Mouse (Mus musculus) testis, adult 2 months (tissue): ENCODE results near the gene Gripap1. TPM values are rescaled to one million over a fixed set of nuclear protein-coding genes. Genes with fewer than 3 reads are reported as not detected.

Experiments
- H3K27ac ChIP-seq: fragments of 200-500 bp; 2 replicates; pipeline ENCODE4 v1.5.1; 2012; ENCODE audit warnings: low read depth, low read length; ENCODE audit not compliant: control insufficient read depth, insufficient read depth
- H3K27me3 ChIP-seq: fragments of 200-500 bp; 2 replicates; pipeline ENCODE4 v1.6.1; 2012; ENCODE audit warnings: mild to moderate bottlenecking, low read length, moderate library complexity; ENCODE audit not compliant: control insufficient read depth, insufficient read depth
- H3K36me3 ChIP-seq: fragments of 200-500 bp; 2 replicates; pipeline ENCODE4 v1.6.1; 2012; ENCODE audit warnings: mild to moderate bottlenecking, low read length; ENCODE audit not compliant: control insufficient read depth, insufficient read depth
- H3K4me1 ChIP-seq: fragments of 200-500 bp; 2 replicates; pipeline ENCODE4 v1.6.1; 2012; ENCODE audit warnings: low read length; ENCODE audit not compliant: control insufficient read depth, insufficient read depth
- H3K4me3 ChIP-seq: fragments of 200-500 bp; 2 replicates; pipeline ENCODE4 v1.5.1; 2012; ENCODE audit warnings: low read depth, mild to moderate bottlenecking, low read length, moderate library complexity, mixed read lengths; ENCODE audit not compliant: control insufficient read depth
- CTCF ChIP-seq: fragments of 200-500 bp; IDR thresholded peaks from 2 replicates; pipeline ENCODE4 v1.5.1; 2012; ENCODE audit warnings: low read depth, mild to moderate bottlenecking, inconsistent platforms, low read length, moderate library complexity; ENCODE audit not compliant: control insufficient read depth, insufficient read depth, insufficient replicate concordance
- POLR2A ChIP-seq: fragments of 200-500 bp; IDR thresholded peaks from 2 replicates; pipeline ENCODE4 v1.6.1; 2012; ENCODE audit warnings: low read depth, mild to moderate bottlenecking, inconsistent platforms, low read length, moderate library complexity; ENCODE audit not compliant: control insufficient read depth
- polyA plus RNA-seq: library from polyadenylated mRNA; depleted of rRNA; stranded (reverse); fragments of >200 nt; gene quantifications from 2 replicates; pipeline ENCODE4 v1.2.3, GENCODE M21; 2012

Gripap1 gene
- polyA plus RNA-seq, 1 experiment, result 11.3 TPM

GRCm38 (mm10) chrX:7769302-7770017, 20.1 kb upstream of the Gripap1 start:
- Histone ChIP-seq H3K36me3 (no peaks in the 10 kb centered on the region), H3K4me1 (peaks cover 7% of the 10 kb centered on the region), H3K27me3 (no peaks in the 10 kb centered on the region), H3K27ac (no peak overlapping the region), H3K4me3 (no peak overlapping the region)
- no peak for TF ChIP-seq CTCF
- TF ChIP-seq POLR2A, result no peak

- Histone ChIP-seq H3K4me3 (no peak overlapping the region), H3K4me1 (no peaks in the 10 kb centered on the region), H3K36me3 (no peaks in the 10 kb centered on the region), H3K27ac (no peak overlapping the region), H3K27me3 (no peaks in the 10 kb centered on the region)
- no peak for TF ChIP-seq CTCF
- TF ChIP-seq POLR2A, result no peak
Observed at GRCm38 (mm10) chrX:7772766-7773165, 16.8 kb upstream of the Gripap1 start.

DNA sequence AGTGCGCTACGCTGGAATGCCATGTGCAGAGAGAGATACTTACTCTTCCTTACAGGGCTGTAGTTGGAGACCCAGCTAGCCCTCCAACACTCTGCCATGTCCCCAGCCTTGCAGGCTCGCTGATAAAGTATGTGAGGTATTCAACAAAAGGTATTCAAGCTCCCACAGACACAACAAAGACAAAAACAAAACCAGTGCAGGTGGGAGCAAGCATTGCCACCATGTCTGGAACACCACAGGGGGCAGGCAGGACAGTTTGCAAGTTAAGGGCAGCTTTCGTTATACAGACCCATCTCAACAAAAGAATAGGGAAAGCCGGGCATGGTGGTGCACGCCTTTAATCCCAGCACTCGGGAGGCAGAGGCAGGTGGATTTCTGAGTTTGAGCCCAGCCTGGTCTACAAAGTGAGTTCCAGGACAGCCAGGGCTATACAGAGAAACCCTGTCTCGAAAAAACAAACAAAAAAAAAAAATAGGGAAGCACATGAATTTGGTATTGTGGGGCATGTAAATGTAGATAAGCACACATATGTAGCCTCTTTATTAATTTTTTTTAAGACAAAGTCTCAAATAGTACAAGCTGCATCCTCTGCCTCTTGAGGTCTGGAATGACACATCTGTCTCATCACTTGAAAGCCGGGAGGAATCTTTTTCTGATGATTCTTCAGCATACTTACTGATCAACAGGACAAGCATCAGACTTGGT, 13.9 kb upstream of the Gripap1 start:
- Histone ChIP-seq H3K27ac (no peak overlapping the region), H3K4me3 (no peak overlapping the region), H3K27me3 (no peaks in the 10 kb centered on the region), H3K4me1 (no peaks in the 10 kb centered on the region), H3K36me3 (no peaks in the 10 kb centered on the region)
- no peak for TF ChIP-seq CTCF

DNA sequence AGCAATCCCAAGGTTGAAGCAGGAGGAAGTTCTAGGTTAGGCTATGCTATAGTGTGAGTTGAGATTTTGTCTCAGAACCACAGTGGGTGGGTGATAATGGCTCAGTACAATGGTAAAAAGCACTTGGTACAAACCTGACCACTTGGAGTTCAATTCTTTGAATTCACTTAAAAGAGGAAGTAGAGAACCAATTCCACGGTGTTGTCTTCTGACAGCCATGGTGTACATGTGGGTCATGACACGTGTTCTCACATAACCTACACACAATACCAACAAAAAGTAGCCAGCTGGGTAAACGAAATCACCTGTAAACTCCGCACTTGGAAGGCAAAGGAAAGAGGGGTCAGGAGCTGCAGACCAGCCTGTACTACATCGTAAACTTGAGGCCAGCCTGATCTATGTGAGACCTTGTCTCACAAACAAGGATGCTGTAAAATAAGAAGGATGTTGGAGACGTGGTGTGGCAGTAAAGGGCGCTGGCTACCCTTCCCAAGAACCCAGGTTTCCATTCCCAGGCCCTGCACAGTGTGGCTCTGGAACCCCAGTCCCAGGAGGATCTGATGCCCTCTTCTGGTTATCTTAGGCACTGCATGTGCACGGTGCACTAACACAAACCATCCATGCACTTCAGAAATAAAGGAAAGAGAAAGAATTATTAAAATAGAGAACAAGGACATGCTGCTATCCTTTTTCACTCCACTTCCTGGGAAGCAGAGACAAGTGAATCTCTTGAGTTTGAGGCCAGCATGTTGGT, 13.1 kb upstream of the Gripap1 start:
- H3K36me3 ChIP-seq, result no peaks in the 10 kb centered on the region
- no peak overlapping the region for H3K27ac ChIP-seq

DNA sequence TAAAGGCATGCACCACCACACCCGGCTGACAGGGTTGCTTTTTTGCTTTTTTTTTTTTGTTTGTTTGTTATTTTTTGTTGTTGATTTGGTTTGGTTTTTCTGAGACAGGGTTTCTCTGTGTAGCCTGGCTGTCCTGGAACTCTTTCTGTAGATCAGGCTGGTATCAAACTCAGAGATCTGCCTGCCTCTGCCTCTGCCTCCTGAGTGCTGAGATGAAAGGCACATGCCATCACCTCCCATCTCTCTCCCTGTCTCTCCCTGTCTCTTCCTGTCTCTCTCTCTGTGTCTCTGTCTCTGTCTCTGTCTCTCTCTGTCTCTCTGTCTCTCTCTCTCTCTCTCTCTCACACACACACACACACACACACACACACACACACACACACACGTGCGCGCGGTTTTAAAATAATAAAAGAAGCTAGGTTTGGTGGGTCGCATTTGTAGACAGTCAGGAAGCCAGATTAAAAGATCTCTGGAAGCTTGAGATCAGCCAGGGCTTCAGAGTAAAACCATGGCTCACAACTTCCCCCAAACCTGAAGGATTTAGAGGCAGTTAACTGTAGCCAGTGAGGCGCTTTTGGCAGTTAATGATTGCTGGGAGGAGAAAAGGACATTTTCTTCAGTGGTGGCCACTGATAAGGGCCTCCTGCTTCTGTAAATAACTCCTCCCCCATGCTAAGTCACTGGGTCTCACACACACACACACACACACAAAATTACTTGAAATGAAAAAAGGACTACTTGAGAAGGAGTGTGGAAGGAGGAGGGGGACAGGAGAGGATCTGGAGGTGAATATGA, 10.9 kb upstream of the Gripap1 start:
- H3K36me3 ChIP-seq, result no peaks in the 10 kb centered on the region
- no peaks in the 10 kb centered on the region for H3K27me3 ChIP-seq
- no peaks in the 10 kb centered on the region for H3K4me1 ChIP-seq
- no peak overlapping the region for H3K4me3 ChIP-seq
- no peak overlapping the region; the same call in 1 of the 2 replicates for H3K27ac ChIP-seq
- TF ChIP-seq CTCF, result no peak
- no peak for TF ChIP-seq POLR2A

More for the DNA sequence above, 13.1 kb upstream of the Gripap1 start:
- no peaks in the 10 kb centered on the region for H3K27me3 ChIP-seq
- no peaks in the 10 kb centered on the region for H3K4me1 ChIP-seq
- TF ChIP-seq POLR2A (no peak), CTCF (peak; percentile 30; the same call in 1 of the 2 replicates)
- H3K4me3 ChIP-seq, result no peak overlapping the region

GRCm38 (mm10) chrX:7779294-7779693, 10.3 kb upstream of the Gripap1 start:
- no peak overlapping the region for H3K4me3 ChIP-seq
- TF ChIP-seq POLR2A (no peak), CTCF (no peak)
- H3K27ac ChIP-seq, result 0 out of 2 replicates have a peak overlapping the region, but pooled peaks have one; percentile 13
- no peaks in the 10 kb centered on the region for H3K27me3 ChIP-seq
- H3K4me1 ChIP-seq, result no peaks in the 10 kb centered on the region
- no peaks in the 10 kb centered on the region for H3K36me3 ChIP-seq
